Mouse (Mus musculus) neural tube, embryonic 15.5 days (tissue): ENCODE results near the gene Trim17. TPM values are rescaled to one million over a fixed set of nuclear protein-coding genes. Genes with fewer than 3 reads are reported as not detected.

Source experiments
- ATAC-seq: fragments of 200-750 bp; cut with Nextera tagmentation; 2 replicates; pipeline ENCODE4 v1.8.0; 2017; ENCODE audit warnings: mild to moderate bottlenecking, moderate TSS enrichment, moderate library complexity; ENCODE audit not compliant: low FRiP score
- H3K27ac ChIP-seq: fragments of 300-500 bp; sonication (generic); replicated peaks from 2 replicates; pipeline ENCODE4 v1.5.1; 2015; ENCODE audit warnings: mild to moderate bottlenecking, inconsistent platforms
- H3K27me3 ChIP-seq: fragments of 300-500 bp; sonication (generic); replicated peaks from 2 replicates; pipeline ENCODE4 v1.6.1; 2015; ENCODE audit warnings: inconsistent platforms
- H3K36me3 ChIP-seq: fragments of 300-500 bp; sonication (generic); 2 replicates; pipeline ENCODE4 v1.6.1; 2015; ENCODE audit warnings: inconsistent platforms
- H3K4me1 ChIP-seq: fragments of 300-500 bp; sonication (generic); 2 replicates; pipeline ENCODE4 v1.6.1; 2015; ENCODE audit warnings: inconsistent platforms
- H3K4me2 ChIP-seq: fragments of 300-500 bp; sonication (generic); 2 replicates; pipeline ENCODE4 v1.6.1; 2015; ENCODE audit warnings: inconsistent platforms, mild to moderate bottlenecking, moderate library complexity
- H3K4me3 ChIP-seq: fragments of 300-500 bp; sonication (generic); replicated peaks from 2 replicates; pipeline ENCODE4 v1.5.1; 2015; ENCODE audit warnings: mild to moderate bottlenecking, inconsistent platforms
- H3K9ac ChIP-seq: fragments of 300-500 bp; sonication (generic); replicated peaks from 2 replicates; pipeline ENCODE4 v1.6.1; 2015; ENCODE audit warnings: mild to moderate bottlenecking, inconsistent platforms
- H3K9me3 ChIP-seq: fragments of 300-500 bp; sonication (generic); replicated peaks from 2 replicates; pipeline ENCODE4 v1.6.1; 2016; ENCODE audit warnings: inconsistent platforms
- WGBS: fragments of 180-500 bp; shearing (Covaris S2); methylation state at CpG from one replicate; pipeline ENCODE4 v1.1.7; 2015; ENCODE audit warnings: mixed read lengths; 5-methylcytosine and 5-hydroxymethylcytosine counted together
- polyA plus RNA-seq: library from polyadenylated mRNA; unstranded; fragments of >200 nt; fragmentation: Nextera tagmentation; extraction: Ambion mirVana; gene quantifications from 2 replicates; pipeline ENCODE4 v1.2.1, GENCODE M21; 2015

The Trim17 gene
- polyA plus RNA-seq, 1 experiment from 2014 or later = 1.1 TPM

DNA sequence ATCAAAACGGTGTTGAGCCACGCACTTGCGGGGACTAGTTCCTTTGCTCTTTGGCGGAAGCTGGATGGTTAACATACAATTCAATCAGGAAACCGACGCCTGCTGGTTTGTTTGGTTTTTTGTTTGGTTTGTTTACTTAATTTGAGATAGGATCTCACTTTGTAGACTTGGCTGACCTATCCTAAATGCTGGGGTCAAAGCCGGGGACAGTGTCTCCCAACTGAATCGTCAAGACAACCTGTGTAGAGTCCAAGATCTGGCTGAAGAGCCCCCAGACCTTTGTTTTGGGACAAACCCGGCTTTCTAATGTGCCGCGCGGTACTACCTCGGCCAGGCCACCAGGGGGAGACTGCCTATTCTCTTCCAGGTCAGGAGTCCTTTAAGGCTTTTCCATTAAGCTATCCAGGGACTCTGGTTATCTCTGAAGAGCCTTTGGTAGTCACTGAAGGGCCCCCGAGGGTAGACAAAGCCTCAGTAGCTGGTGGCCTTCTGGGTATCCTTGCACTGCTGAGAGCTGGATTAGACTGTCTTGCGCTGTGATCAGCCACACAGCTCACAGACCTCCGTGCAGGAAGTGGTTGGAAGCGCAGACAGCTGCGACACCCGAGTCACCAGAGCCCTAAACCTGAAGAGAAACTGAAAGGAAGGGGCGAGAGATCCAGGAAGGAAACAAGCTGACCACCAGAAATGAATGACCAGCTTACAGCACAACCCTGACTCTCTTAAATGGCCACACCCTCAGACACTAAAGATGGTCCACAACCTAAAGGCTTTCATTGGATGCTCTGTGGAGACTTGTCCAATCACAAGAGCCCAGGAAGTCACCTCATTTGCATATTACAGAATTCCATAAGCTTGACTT lies 26.5 kb upstream of the Trim17 start:
- H3K4me2 ChIP-seq = peak overlapping the region; percentile 39
- WGBS = 37% methylated on average over 20 of the region's 20 CpGs
- H3K27ac ChIP-seq = peak overlapping the region; percentile 58
- peaks cover 21% of the 10 kb centered on the region for H3K36me3 ChIP-seq
- H3K9me3 ChIP-seq = no peaks in the 10 kb centered on the region
- peak; percentile 76; the same call in 1 of the 2 replicates for ATAC-seq
- no peaks in the 10 kb centered on the region for H3K27me3 ChIP-seq
- H3K9ac ChIP-seq = 0 out of 2 replicates have a peak overlapping the region, but pooled peaks have one; percentile 20
- H3K4me3 ChIP-seq = 0 out of 2 replicates have a peak overlapping the region, but pooled peaks have one; percentile 9
- H3K4me1 ChIP-seq = peaks cover 7% of the 10 kb centered on the region; the same call in 1 of the 2 replicates

DNA sequence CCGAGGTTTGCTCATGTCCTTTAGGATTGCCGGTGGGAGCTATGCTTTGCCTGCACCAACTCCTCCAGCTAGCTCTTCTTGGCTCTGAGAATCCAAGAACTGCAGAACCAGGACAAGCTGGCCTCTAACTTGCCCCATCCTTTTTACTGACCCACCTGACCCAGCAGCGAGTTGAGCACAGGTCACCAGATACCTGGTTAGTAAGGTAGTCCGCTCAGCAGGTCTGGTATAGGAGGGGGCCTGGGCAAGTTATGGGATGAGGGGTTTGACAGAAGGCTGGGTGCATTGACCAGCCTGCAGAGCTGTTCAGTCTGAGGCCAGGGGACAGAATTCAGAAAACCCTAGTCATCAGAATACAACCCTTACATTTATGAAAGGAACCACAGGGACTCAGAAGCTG lies 25.4 kb upstream of the Trim17 start:
- Histone ChIP-seq H3K27me3 (no peaks in the 10 kb centered on the region), H3K9me3 (no peaks in the 10 kb centered on the region), H3K9ac (no peak overlapping the region), H3K4me2 (no peak overlapping the region), H3K4me1 (peaks cover 7% of the 10 kb centered on the region; the same call in 1 of the 2 replicates), H3K36me3 (peaks cover 31% of the 10 kb centered on the region), H3K27ac (no peak overlapping the region), H3K4me3 (no peak overlapping the region)
- ATAC-seq = no peak
- 82% methylated on average over 3 of the region's 4 CpGs for WGBS

- Histone ChIP-seq H3K9me3 (no peaks in the 10 kb centered on the region), H3K9ac (no peak overlapping the region), H3K4me2 (no peak overlapping the region), H3K4me1 (peaks cover 7% of the 10 kb centered on the region; the same call in 1 of the 2 replicates), H3K27me3 (no peaks in the 10 kb centered on the region), H3K27ac (no peak overlapping the region), H3K4me3 (no peak overlapping the region), H3K36me3 (peaks cover 37% of the 10 kb centered on the region)
- ATAC-seq = no peak
- 58% methylated on average over 3 of the region's 3 CpGs for WGBS
These were observed 24.8 kb upstream of the Trim17 start for GRCm38 (mm10) chr11:58929641-58930040.

DNA sequence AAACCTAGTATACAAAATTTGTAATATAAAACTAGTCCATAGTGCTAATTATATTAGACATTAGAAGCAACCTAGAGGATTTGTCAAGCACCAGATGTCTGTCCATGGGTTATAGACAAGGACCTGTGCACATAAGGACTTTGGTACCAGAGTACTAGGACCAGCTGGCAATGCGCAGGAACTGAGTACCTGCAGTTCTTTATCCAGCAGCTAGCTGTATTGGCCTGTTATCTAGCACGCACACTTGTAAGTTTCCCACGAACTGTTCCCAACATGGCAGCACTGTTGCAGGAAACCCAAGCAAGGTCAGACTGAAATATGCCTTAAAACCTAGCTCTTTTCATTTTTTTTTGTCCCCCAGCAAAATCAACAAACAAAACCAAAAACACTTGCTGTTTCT lies 24.2 kb upstream of the Trim17 start:
- peaks cover 10% of the 10 kb centered on the region; the same call in 1 of the 2 replicates for H3K4me1 ChIP-seq
- no peaks in the 10 kb centered on the region for H3K27me3 ChIP-seq
- peaks cover 40% of the 10 kb centered on the region for H3K36me3 ChIP-seq
- H3K4me3 ChIP-seq = no peak overlapping the region
- no peak overlapping the region for H3K27ac ChIP-seq
- 93% methylated on average over 3 of the region's 3 CpGs for WGBS
- no peaks in the 10 kb centered on the region for H3K9me3 ChIP-seq
- H3K9ac ChIP-seq = no peak overlapping the region
- ATAC-seq = no peak
- no peak overlapping the region for H3K4me2 ChIP-seq

DNA sequence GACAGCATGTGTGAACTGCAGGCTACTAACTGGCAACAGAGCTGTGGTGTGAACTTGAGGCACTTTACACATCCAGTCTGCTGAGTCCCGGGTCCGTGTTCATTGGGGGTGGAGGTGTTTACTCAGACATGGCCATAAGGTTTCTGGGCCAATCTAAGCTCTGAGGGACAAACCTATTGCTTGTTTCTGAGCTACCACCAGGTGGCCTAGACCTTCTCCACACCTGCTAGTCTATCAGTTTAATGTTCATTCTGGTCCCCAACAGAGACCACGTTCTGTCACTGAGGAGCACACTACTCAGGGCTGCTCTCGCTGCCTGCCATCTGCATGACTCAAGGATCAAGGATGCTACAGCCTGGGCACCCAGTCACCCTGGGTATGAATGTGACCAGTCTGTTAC lies 22.9 kb upstream of the Trim17 start:
- Histone ChIP-seq H3K36me3 (peaks cover 52% of the 10 kb centered on the region), H3K27me3 (no peaks in the 10 kb centered on the region), H3K9me3 (no peaks in the 10 kb centered on the region), H3K27ac (no peak overlapping the region), H3K9ac (no peak overlapping the region), H3K4me3 (no peak overlapping the region), H3K4me1 (peaks cover 21% of the 10 kb centered on the region), H3K4me2 (no peak overlapping the region)
- WGBS = 72% methylated on average over 4 of the region's 4 CpGs
- ATAC-seq = no peak

DNA sequence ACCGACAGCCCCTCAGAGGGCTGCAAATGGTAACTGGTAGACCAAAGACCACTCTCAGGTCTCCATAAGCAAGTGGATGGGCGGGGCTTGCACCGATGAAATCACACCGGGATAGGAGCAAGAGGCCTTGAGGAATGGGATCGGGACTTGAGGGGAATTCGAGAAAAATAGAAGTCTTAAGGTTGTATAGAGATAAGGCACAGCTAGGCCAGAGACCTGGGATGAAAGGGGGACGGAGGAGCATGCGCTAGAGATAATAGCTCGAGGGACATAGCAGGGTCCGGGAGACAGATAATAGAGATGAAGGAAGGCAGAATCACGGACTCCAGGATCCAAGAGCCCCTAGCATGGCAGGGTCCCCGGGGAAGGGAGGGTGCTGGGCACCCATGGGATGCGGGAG lies 16.6 kb upstream of the Trim17 start:
- Histone ChIP-seq H3K4me1 (peaks cover 35% of the 10 kb centered on the region), H3K9ac (peak overlapping the region; percentile 99), H3K9me3 (no peaks in the 10 kb centered on the region), H3K4me3 (peak overlapping the region; percentile 63), H3K27me3 (no peaks in the 10 kb centered on the region), H3K36me3 (peaks cover 37% of the 10 kb centered on the region), H3K4me2 (peak overlapping the region; percentile 75), H3K27ac (peak overlapping the region; percentile 92)
- WGBS = under 1% methylated on average over 13 of the region's 13 CpGs
- no peak for ATAC-seq

DNA sequence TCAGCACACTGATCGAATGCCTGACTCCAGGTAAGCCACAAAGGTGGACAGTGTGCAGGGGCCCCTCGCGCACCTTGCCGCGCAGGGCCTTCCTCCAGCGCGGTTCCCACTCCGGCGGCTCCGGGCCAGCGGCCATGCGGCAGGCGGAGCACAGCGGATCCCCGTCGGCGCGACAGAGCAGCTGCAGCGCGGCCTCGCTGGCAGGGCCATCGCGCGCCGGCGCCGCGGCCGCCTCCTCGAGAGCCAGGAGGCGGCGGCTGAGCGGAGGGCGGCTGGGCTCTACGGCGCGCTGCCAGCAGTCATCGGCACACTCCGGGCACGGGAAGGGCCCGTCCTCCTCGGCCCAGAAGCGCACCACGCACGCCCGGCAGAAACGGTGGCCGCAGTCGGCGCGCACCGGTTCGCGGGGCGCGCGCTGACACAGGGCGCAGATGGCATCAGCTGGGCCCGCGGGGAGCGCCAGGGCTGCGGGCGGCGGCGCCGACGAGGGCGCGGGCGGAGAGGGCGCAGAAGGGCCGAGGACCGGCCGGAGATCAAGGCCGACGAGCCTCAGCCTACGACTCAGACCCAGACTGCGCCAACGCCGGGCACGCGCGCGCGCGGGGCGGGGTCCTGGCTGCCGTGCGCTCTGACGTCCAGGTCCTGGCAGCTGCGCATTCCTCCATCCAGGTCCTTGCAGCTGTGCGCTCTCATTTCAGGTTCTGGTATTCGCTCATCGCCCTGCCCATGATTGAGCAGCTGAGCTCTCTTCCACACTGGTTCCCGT lies 16.0 kb upstream of the Trim17 start, which contains the start of gene Rnf187:
Gene Rnf187, minus strand, starts transcription at position 595 of the 766 bp plus-strand sequence.
- peak within 1 kb of the TSS; percentile 92 for H3K27ac ChIP-seq

DNA sequence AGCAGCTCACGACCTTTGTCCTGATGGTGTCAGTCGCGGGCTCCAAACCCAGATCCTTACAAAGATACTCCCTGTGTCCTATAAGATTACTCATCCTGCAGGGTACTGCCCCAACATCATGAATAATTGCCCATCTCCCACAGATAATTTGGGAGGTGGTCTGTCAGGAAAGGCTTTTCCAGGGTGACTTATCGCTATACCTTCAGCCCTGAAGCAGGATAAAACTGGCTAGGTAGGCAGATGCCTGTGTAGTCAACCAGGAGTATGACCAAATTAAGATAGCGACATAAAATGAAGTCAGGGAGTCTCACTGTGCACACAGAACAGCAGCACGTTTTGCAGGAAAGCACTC lies 15.4 kb upstream of the Trim17 start:
- ATAC-seq = peak; percentile 38; the same call in 1 of the 2 replicates
- Histone ChIP-seq H3K27me3 (no peaks in the 10 kb centered on the region), H3K4me2 (peak overlapping the region; percentile 75), H3K4me1 (peaks cover 43% of the 10 kb centered on the region), H3K4me3 (peak overlapping the region; percentile 63), H3K9ac (peak overlapping the region; percentile 50), H3K36me3 (peaks cover 25% of the 10 kb centered on the region), H3K27ac (peak overlapping the region; percentile 92), H3K9me3 (no peaks in the 10 kb centered on the region)
- WGBS = 12% methylated on average over 6 of the region's 6 CpGs

More for the DNA sequence above, 16.0 kb upstream of the Trim17 start, which contains the start of gene Rnf187:
- Histone ChIP-seq H3K4me1 (peaks cover 38% of the 10 kb centered on the region), H3K9me3 (no peaks in the 10 kb centered on the region), H3K9ac (peak within 1 kb of the TSS; percentile 99), H3K27me3 (no peaks in the 10 kb centered on the region), H3K36me3 (peaks cover 31% of the 10 kb centered on the region), H3K4me3 (peak within 1 kb of the TSS; percentile 63), H3K4me2 (peak within 1 kb of the TSS; percentile 75)
- WGBS = under 1% methylated on average over 95 of the region's 95 CpGs
- peak; percentile 94 for ATAC-seq

GRCm38 (mm10) chr11:58944136-58944535 lies 10.3 kb upstream of the Trim17 start:
- no peak overlapping the region for H3K4me3 ChIP-seq
- H3K4me2 ChIP-seq = no peak overlapping the region
- no peak overlapping the region for H3K9ac ChIP-seq
- 60% methylated on average over 5 of the region's 5 CpGs for WGBS
- H3K4me1 ChIP-seq = peaks cover 30% of the 10 kb centered on the region
- ATAC-seq = no peak
- no peak overlapping the region for H3K27ac ChIP-seq
- H3K27me3 ChIP-seq = no peaks in the 10 kb centered on the region
- no peaks in the 10 kb centered on the region for H3K9me3 ChIP-seq
- H3K36me3 ChIP-seq = no peaks in the 10 kb centered on the region

GRCm38 (mm10) chr11:58947306-58947705 lies 7.2 kb upstream of the Trim17 start:
- Histone ChIP-seq H3K36me3 (no peaks in the 10 kb centered on the region), H3K9ac (peak overlapping the region; percentile 62), H3K4me2 (peak overlapping the region; percentile 63), H3K4me1 (peaks cover 41% of the 10 kb centered on the region), H3K9me3 (no peaks in the 10 kb centered on the region), H3K27me3 (no peaks in the 10 kb centered on the region), H3K27ac (peak overlapping the region; percentile 98), H3K4me3 (peak overlapping the region; percentile 57)
- ATAC-seq = no peak
- WGBS = 78% methylated on average over 3 of the region's 3 CpGs

GRCm38 (mm10) chr11:58947798-58948528 lies 6.5 kb upstream of the Trim17 start:
- H3K4me3 ChIP-seq = peak overlapping the region; percentile 57
- H3K9me3 ChIP-seq = no peaks in the 10 kb centered on the region
- ATAC-seq = peak; percentile 75
- H3K4me2 ChIP-seq = peak overlapping the region; percentile 63
- H3K27ac ChIP-seq = peak overlapping the region; percentile 98
- H3K27me3 ChIP-seq = no peaks in the 10 kb centered on the region
- H3K36me3 ChIP-seq = no peaks in the 10 kb centered on the region
- peak overlapping the region; percentile 62 for H3K9ac ChIP-seq
- peaks cover 44% of the 10 kb centered on the region for H3K4me1 ChIP-seq
- 7% methylated on average over 23 of the region's 23 CpGs for WGBS
